Mouse (Mus musculus): ENCODE results near the gene Cd2bp2. TPM values are rescaled to one million over a fixed set of nuclear protein-coding genes. Genes with fewer than 3 reads are reported as not detected.
A peak's percentile ranks its signal among the peaks of the same experiment; 100 is the strongest.

Gene Cd2bp2
- 58.0 and 58.5 TPM in 2 replicates for polyA plus RNA-seq (2012; ENCODE audit: insufficient read depth, insufficient read length, missing spikeins)

DNA sequence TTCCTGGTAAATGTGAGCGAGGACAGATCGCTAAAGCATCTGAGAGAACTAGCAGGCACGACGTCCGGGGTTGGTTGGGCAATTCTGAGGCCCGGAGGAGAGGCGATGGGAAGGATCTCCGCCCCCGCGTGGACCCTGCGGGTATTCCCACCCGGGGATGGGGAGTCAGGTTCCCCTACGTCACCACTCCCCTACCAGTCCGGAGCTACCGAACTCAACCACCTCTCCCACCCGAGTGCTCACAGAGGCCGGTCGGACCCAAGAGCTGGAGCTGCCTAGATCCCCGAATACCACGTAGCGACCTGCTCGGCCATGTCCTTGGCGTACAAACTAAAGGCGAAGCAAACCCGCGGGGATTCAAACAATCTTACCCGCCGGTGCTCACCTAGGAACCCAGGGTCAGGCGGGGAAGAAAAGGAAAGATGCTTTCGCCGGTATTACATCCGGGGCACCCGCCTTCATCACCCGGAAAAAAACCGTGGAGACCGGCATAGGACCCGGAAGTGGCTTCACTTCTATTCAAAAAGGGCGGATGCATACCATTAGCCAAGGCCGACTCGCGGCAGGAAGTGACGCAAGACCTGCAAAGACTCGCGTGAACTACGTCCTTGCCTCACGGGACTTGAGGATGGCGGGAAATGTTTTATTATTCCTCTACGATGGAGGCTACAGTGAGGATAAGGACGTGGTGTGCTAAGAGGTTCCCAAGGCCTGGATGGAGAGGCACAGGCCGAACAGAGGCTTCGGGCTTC lies at the start of gene Cd2bp2:
Cd2bp2 (minus strand) TSS at position 507 of the 752 bp plus-strand sequence.
- no peak for TF ChIP-seq POLR2A (IDR thresholded peaks at IDR 0.05; ENCODE audit: borderline replicate concordance, low read depth, low read length)
- peaks cover 8% of the 10 kb centered on the region for H3K4me1 ChIP-seq (ENCODE audit: control insufficient read depth, insufficient read depth, low read length)
- peak within 1 kb of the TSS; percentile 80 for H3K4me3 ChIP-seq (ENCODE audit: insufficient read depth, low read length)
- peak within 1 kb of the TSS; percentile 69 for H3K27ac ChIP-seq (ENCODE audit: insufficient read depth, low read depth, low read length)

DNA sequence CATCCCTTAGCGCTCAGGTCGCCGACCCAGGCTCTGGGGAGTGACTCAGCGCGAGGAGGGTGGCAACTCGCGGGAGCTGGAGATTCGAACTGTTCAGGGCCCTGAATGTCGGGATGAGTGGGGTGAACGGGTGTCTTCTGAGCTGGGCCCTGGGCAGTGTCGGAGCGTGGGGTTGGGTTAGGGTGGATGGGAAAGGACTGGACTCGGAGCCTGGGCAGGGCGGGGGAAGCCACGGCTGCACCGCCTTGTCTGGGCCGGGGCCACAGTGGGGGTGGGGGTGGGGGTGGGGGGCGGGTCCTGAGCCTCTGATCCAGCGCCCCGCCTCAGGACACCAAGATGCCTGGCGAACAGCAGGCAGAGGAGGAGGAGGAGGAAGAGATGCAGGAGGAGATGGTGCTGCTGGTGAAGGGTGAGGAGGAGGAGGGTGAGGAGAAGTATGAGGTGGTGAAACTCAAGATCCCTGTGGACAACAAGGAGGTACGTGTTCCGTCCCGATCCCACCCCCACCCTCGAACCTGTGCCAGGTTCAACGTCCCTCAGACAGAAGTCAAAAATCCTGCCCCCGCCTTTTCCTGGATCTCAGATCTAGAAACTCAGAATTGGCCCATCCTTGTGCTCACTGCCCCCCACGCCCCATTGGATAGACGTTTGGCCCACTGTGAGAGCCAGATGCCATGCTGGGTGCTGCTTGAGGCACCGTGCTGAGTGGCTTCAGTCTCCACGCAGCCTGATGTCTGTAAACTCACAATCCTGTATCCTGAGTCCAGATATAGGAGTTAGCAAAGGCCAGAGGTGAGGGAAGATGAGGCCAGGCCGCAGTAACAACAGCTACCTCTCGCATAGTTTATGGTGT lies 49.0 kb upstream of the Cd2bp2 start:
- no peak; the same call in 1 of the 2 replicates for TF ChIP-seq POLR2A (IDR thresholded peaks at IDR 0.05; ENCODE audit: borderline replicate concordance, low read depth, low read length)
- no peak for TF ChIP-seq CTCF (IDR thresholded peaks at IDR 0.05; ENCODE audit: low read depth, low read length)
- Histone ChIP-seq H3K4me1 (ENCODE audit: control insufficient read depth, insufficient read depth, low read length) (peaks cover 11% of the 10 kb centered on the region), H3K27ac (ENCODE audit: insufficient read depth, low read depth, low read length) (peak overlapping the region; percentile 71), H3K4me3 (ENCODE audit: insufficient read depth, low read length) (peak overlapping the region; percentile 91)

DNA sequence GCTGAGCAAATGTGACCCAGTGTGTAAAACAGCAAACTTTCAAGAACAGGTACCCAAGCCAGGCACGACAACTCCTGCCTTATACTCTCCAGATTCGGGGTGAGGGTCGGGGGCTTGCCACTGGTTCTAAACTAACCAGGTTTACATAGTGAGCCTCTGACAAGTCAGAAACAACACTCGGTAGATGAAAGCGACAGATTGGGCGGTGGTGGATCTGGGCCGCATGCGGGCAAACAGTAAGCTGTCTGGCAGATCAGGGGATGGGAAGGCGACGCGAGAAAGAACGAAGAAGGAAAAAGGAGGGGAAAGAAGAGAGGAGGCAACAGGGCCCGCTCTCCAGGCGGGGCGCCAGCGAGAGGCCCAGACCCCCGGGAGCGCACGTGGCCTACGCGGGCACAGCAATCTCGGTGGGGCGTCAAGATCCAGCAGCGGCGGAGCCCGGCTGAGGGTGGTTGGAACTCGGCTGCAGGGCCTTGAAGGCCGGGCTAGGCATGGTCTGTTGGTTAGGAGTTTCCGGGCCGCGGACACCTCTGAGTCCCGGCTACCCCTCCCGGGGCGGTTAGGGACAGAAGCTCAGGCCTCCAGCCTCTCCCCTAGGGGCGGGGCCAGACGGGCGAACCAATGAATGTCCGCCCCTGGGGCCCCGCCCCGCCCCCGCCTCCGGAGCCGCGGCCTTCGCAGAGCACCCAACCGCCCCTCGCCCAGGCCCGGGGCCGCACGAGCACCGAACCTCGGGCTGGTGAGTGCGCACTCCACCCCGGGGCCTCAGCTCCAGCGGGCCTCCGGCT lies 48.2 kb upstream of the Cd2bp2 start, which contains the start of gene Zfp771:
Zfp771 (plus strand) TSS at position 405 of the 788 bp plus-strand sequence.
- peak within 1 kb of the TSS; percentile 75 for H3K27ac ChIP-seq (ENCODE audit: insufficient read depth, low read depth, low read length)
- H3K4me1 ChIP-seq (ENCODE audit: control insufficient read depth, insufficient read depth, low read length): peaks cover 11% of the 10 kb centered on the region
- no peak for TF ChIP-seq CTCF (IDR thresholded peaks at IDR 0.05; ENCODE audit: low read depth, low read length)
- peak; percentile 19; the same call in 1 of the 2 replicates for TF ChIP-seq POLR2A (IDR thresholded peaks at IDR 0.05; ENCODE audit: borderline replicate concordance, low read depth, low read length)
- H3K4me3 ChIP-seq (ENCODE audit: insufficient read depth, low read length): peak within 1 kb of the TSS; percentile 91

DNA sequence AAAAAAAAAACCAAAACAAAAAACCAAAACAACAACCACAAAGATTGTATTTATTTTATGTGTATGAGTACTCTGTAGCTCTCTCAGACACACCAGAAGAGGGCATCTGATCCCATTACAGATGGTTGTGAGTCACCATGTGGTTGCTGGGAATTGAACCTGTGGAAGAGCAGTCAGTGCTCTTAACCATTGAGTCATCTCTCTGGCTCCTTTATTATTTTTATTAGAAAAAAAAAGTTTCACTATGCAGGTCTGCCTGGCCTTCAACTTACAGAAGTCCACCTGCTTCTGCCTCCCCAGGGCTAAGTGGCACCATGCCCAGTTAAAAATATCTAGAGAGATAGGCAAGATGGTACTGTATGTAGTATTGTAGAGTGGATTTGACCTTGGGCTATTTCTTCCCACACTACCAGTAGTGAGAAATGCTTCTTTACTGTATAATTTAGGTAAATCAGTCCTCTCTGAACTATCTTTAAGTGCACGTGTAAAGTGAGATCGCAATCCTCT lies 47.6 kb upstream of the Cd2bp2 start:
- TF ChIP-seq CTCF (IDR thresholded peaks at IDR 0.05; ENCODE audit: low read depth, low read length): no peak
- TF ChIP-seq POLR2A (IDR thresholded peaks at IDR 0.05; ENCODE audit: borderline replicate concordance, low read depth, low read length): no peak
- peaks cover 11% of the 10 kb centered on the region for H3K4me1 ChIP-seq (ENCODE audit: control insufficient read depth, insufficient read depth, low read length)
- no peak overlapping the region; the same call in 1 of the 2 replicates for H3K27ac ChIP-seq (ENCODE audit: insufficient read depth, low read depth, low read length)
- H3K4me3 ChIP-seq (ENCODE audit: insufficient read depth, low read length): peak overlapping the region; percentile 91

DNA sequence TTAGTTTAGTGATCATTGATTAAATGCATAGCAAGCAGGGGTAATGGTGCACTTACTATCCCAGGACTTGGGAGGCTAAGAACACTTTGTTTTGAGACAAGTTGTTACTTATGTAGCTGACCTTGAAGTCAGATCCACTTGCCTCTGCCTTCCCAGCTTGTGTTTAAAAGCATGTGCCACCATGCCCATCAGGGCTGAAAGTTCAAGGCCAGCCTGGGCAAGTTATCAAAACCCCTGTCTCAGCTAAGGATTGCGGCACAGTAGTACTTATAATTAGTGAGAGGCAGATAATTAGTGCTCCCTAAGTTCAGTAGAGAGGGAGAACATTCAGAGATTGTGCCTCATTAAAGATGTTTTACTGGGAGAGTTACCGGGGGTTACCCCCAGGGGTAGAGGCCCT lies 38.9 kb upstream of the Cd2bp2 start:
- Histone ChIP-seq H3K4me1 (ENCODE audit: control insufficient read depth, insufficient read depth, low read length) (peaks cover 21% of the 10 kb centered on the region), H3K4me3 (ENCODE audit: insufficient read depth, low read length) (no peak overlapping the region)

DNA sequence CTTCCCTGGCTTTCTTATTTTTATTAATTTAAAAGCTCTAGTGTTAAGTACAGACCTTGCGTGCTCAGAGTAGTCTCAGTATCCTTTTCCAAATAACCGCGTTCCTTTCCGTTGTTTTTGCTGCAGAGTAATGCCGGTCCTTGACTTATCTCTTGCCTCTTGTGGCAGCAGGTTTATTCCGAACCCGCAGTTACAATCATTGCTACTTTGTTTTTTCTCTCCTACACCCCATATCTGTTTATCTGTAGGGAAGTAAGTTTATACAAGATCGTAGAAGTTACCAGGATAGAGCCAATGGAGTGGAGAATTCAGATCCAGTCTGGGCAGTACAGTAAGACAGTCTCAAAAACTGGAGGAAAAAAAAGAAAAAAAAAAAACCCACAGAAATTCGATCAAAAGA lies 37.9 kb upstream of the Cd2bp2 start:
- Histone ChIP-seq H3K4me1 (ENCODE audit: control insufficient read depth, insufficient read depth, low read length) (peaks cover 25% of the 10 kb centered on the region), H3K27ac (ENCODE audit: insufficient read depth, low read depth, low read length) (0 out of 2 replicates have a peak overlapping the region, but pooled peaks have one; percentile 8), H3K4me3 (ENCODE audit: insufficient read depth, low read length) (peak overlapping the region; percentile 87)
- TF ChIP-seq CTCF (IDR thresholded peaks at IDR 0.05; ENCODE audit: low read depth, low read length) (no peak), POLR2A (IDR thresholded peaks at IDR 0.05; ENCODE audit: borderline replicate concordance, low read depth, low read length) (no peak)

More for the DNA sequence above, 38.9 kb upstream of the Cd2bp2 start:
- TF ChIP-seq POLR2A (IDR thresholded peaks at IDR 0.05; ENCODE audit: borderline replicate concordance, low read depth, low read length) (no peak), CTCF (IDR thresholded peaks at IDR 0.05; ENCODE audit: low read depth, low read length) (no peak)
- no peak overlapping the region for H3K27ac ChIP-seq (ENCODE audit: insufficient read depth, low read depth, low read length)

DNA sequence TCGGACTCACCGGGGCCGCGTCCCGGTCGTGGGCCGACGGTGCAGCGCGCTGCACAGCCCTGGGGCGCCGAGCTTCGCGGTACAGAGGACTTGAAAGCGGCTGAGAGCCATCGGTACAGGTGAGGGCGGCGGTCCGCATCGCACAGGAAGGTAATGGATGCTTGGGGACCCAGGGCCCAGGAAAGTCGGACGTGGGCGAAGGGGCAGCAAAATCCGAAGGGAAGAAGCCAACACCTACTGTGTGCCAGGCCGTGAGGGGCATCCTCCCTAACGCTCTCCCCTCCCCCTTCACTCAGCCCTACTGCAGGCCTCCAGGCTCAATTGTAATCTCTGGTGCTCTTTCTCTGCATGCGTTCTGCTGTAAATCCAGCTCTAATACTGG lies 37.5 kb upstream of the Cd2bp2 start:
- H3K4me3 ChIP-seq (ENCODE audit: insufficient read depth, low read length): peak overlapping the region; percentile 87
- no peak for TF ChIP-seq POLR2A (IDR thresholded peaks at IDR 0.05; ENCODE audit: borderline replicate concordance, low read depth, low read length)
- TF ChIP-seq CTCF (IDR thresholded peaks at IDR 0.05; ENCODE audit: low read depth, low read length): no peak
- H3K4me1 ChIP-seq (ENCODE audit: control insufficient read depth, insufficient read depth, low read length): peaks cover 25% of the 10 kb centered on the region
- peak overlapping the region; percentile 86 for H3K27ac ChIP-seq (ENCODE audit: insufficient read depth, low read depth, low read length)

DNA sequence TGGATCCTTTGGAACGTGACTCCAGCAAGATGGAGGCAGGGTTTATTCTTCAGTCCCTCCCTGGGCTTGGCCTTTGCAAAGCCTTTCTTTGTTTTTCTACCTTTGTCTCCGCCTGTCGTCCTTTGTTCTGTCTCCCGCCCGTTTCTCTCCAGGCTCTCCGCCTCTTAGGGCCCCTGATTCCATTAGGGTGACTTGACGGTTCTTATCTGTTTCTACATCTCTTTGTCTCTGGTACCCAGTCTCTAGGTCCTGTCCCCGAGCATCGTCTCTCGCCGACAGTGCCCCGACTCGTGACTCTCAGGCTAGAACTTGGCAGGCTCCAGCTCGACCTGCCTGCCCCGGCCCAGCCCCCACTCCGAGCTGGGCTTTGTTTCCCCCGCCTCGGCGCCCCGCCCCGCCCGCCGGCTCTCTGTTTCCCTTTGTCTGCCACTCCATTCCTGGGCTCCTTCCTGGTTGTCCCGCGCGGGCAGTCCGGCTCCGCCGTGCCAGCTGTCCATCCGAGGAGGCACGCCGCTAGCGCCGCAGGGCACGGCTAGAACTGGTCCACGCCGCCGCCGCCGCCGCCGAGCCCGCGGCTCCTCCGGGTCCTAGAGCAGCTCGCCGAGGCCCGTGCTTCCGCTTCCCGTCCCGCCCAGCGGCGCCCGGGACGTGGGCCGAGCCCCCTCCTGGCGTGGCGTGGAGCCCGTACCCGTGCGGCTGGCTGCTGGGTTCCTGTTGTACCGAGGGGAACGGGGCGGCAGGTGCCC lies 36.9 kb upstream of the Cd2bp2 start, which contains the start of the genes Zfp553 and Sept1:
Zfp553 (plus strand) TSS at position 440 of the 746 bp plus-strand sequence.
Sept1 (minus strand) TSS at position 509 of the 746 bp plus-strand sequence.
- peaks cover 25% of the 10 kb centered on the region for H3K4me1 ChIP-seq (ENCODE audit: control insufficient read depth, insufficient read depth, low read length)
- TF ChIP-seq CTCF (IDR thresholded peaks at IDR 0.05; ENCODE audit: low read depth, low read length) (no peak), POLR2A (IDR thresholded peaks at IDR 0.05; ENCODE audit: borderline replicate concordance, low read depth, low read length) (no peak)
- peak within 1 kb of the TSS; percentile 87 for H3K4me3 ChIP-seq (ENCODE audit: insufficient read depth, low read length)
- peak within 1 kb of the TSS; percentile 86 for H3K27ac ChIP-seq (ENCODE audit: insufficient read depth, low read depth, low read length)
